Mouse (Mus musculus) spleen, adult 2 months (tissue): ENCODE data around the gene Pde7b. TPM values are rescaled to one million over a fixed set of nuclear protein-coding genes. Genes with fewer than 3 reads are reported as not detected.

Experiments
- DNase-seq, 2 experiments: peaks; one replicate each; pipeline versions ENCODE4 v3.0.0 to v3.0.0-alpha.2; 2012 to 2021; ENCODE audit warnings: low spot score in 2 of 2, low read depth in 1 of 2
- H3K27ac ChIP-seq: fragments of 200-500 bp; 2 replicates; pipeline ENCODE4 v1.5.1; 2012; ENCODE audit warnings: low read length, inconsistent platforms; ENCODE audit not compliant: insufficient read depth
- H3K27me3 ChIP-seq: fragments of 200-500 bp; 2 replicates; pipeline ENCODE4 v1.6.1; 2012; ENCODE audit warnings: mild to moderate bottlenecking, moderate library complexity, low read length, inconsistent platforms; ENCODE audit not compliant: control insufficient read depth, insufficient read depth
- H3K36me3 ChIP-seq: fragments of 200-500 bp; 2 replicates; pipeline ENCODE4 v1.6.1; 2012; ENCODE audit warnings: mild to moderate bottlenecking, low read length, inconsistent platforms; ENCODE audit not compliant: control insufficient read depth, insufficient read depth
- H3K4me1 ChIP-seq: fragments of 200-500 bp; 2 replicates; pipeline ENCODE4 v1.6.1; 2011; ENCODE audit warnings: inconsistent platforms; ENCODE audit not compliant: control insufficient read depth, insufficient read depth, insufficient read length
- H3K4me3 ChIP-seq: fragments of 200-500 bp; 2 replicates; pipeline ENCODE4 v1.5.1; 2011; ENCODE audit warnings: mild to moderate bottlenecking, inconsistent platforms; ENCODE audit not compliant: insufficient read depth, insufficient read length; ENCODE audit errors: extremely low read depth
- CTCF ChIP-seq: fragments of 200-500 bp; IDR thresholded peaks from 2 replicates; pipeline ENCODE4 v1.5.1; 2011; ENCODE audit warnings: mild to moderate bottlenecking, inconsistent platforms; ENCODE audit not compliant: insufficient read depth, insufficient read length, insufficient replicate concordance; ENCODE audit errors: extremely low read depth
- POLR2A ChIP-seq: fragments of 200-500 bp; IDR thresholded peaks from 2 replicates; pipeline ENCODE4 v1.6.1; 2011; ENCODE audit warnings: low read depth, low read length, inconsistent platforms
- WGBS: fragments of 180-500 bp; shearing (Covaris S2); methylation state at CpG from one replicate; pipeline ENCODE4 v1.1.7; 2018; 5-methylcytosine and 5-hydroxymethylcytosine counted together
- polyA plus RNA-seq: library from polyadenylated mRNA; depleted of rRNA; stranded (reverse); fragments of >200 nt; gene quantifications from 2 replicates; pipeline ENCODE4 v1.2.3, GENCODE M21; 2012; rRNA removed

Pde7b gene
- polyA plus RNA-seq, 1 experiment, result 0.69 TPM

DNA sequence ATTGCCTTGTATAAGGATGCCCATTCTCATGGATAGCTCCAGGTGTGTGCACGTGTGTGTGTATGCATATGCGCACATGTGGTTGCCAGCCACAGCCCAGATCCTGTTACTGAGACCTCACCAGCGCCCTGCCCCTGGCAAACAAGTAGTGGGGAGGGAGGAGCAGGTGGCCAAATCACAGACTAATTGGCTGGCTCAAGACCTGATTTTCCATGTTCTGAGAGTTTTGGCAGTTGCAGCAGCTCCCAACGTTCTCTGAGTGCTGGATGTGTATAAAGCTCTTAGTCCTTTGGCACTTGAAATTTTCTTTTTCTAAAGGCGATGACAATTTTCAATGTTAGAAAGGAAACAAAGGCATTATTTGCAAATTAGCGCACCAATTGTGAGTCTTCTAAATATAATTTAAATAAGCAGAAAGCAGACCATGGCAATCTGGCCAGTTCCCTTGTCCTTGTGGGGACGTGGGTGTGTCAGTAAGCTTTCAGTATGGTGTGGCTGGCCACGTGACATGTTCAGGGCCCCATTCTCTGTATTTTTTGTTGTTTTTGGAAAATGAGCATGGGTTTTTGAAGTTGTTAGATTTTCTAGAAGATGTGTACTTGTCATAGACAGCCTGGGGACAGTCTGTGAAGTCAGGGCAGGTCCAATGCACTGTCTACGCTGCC is 345.7 kb downstream of the Pde7b start:
- no peak for TF ChIP-seq POLR2A
- TF ChIP-seq CTCF, result no peak
- no peaks in the 10 kb centered on the region for H3K27me3 ChIP-seq
- no peaks in the 10 kb centered on the region for H3K4me1 ChIP-seq
- H3K27ac ChIP-seq, result no peak overlapping the region
- WGBS, result 83% methylated on average over 9 of the region's 9 CpGs
- H3K36me3 ChIP-seq, result no peaks in the 10 kb centered on the region
- H3K4me3 ChIP-seq, result no peak overlapping the region
- DNase-seq, result no peak

- no peak for DNase-seq
- Histone ChIP-seq H3K4me1 (no peaks in the 10 kb centered on the region), H3K27me3 (no peaks in the 10 kb centered on the region), H3K4me3 (no peak overlapping the region), H3K27ac (no peak overlapping the region), H3K36me3 (no peaks in the 10 kb centered on the region)
- no peak for TF ChIP-seq POLR2A
- no peak for TF ChIP-seq CTCF
- 85% methylated on average over 9 of the region's 9 CpGs for WGBS
Measured at GRCm38 (mm10) chr10:20377621-20378020, 347.3 kb downstream of the Pde7b start.

DNA sequence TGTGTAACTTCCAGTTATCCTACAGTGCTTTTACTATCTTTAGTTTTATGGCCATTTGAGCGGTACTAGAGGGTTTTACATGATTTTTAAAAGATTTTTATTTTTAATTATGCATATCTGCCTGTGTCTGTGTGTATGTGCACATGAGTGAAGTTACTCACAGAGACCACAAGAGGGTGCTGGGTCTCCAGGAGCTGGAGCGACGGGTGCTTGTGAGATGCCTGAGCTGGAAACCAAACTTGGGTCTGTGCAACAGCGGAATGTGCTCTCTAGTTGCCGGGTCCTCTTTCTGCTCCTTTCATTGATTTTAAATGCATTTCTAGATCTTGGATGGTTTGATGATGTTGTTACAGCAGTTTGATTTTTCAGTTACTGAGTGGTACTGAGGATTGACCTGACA is 352.8 kb downstream of the Pde7b start:
- Histone ChIP-seq H3K27ac (no peak overlapping the region), H3K4me3 (no peak overlapping the region), H3K4me1 (no peaks in the 10 kb centered on the region), H3K27me3 (no peaks in the 10 kb centered on the region), H3K36me3 (no peaks in the 10 kb centered on the region)
- DNase-seq, result no peak
- 93% methylated on average over 5 of the region's 5 CpGs for WGBS
- no peak for TF ChIP-seq CTCF
- no peak for TF ChIP-seq POLR2A

- 91% methylated on average over 4 of the region's 4 CpGs for WGBS
- no peak for DNase-seq
- H3K4me1 ChIP-seq, result no peaks in the 10 kb centered on the region
- no peak overlapping the region for H3K27ac ChIP-seq
- H3K27me3 ChIP-seq, result no peaks in the 10 kb centered on the region
- no peak for TF ChIP-seq POLR2A
- no peak for TF ChIP-seq CTCF
- H3K36me3 ChIP-seq, result no peaks in the 10 kb centered on the region
- no peak overlapping the region for H3K4me3 ChIP-seq
Measured at GRCm38 (mm10) chr10:20362450-20363118, 362.3 kb downstream of the Pde7b start.

DNA sequence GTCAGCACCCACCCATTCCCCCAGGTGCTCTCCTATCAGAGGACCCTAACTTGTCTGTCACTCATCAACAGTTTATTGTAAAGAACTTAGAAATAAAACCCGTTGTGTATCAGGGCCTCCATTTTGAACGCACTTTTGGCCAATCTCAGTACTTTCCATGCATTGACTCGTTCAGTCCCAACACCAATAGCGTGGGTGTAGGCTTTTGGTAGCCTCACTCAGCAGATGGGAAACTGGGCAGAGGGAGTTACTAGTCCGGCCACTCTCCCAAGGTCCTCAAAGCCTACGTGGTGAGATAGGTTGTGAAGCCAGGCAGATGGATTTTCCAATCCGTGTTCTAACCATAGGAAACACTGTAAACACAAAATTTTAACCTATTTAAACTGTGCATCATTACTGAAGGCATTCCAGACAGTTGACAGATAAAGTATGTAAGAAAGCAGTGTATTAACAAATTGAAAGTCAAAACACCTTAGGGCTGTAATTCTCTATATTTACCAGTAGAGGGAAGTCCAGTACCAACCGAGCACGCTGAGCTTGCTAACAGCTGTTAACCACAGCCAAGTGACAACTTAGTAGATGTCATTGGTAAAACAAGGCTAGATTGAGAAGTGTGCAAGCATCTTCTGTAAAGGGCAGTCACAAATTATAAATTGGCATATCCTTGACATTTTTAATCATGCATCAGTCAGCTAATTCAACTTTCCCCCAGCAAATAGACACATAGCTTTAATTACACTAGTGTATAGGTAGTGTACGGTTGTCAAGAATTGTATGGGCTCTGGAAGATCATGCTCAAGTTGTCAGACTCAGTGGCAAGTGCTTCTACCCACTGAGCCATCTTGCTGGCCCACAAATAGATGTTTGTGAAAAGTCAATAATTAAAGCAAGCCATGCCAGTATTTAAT is 363.1 kb downstream of the Pde7b start:
- TF ChIP-seq POLR2A (no peak), CTCF (peak; percentile 37; the same call in 1 of the 2 replicates)
- H3K36me3 ChIP-seq, result no peaks in the 10 kb centered on the region
- DNase-seq, result peak in 1 of 2 experiments; percentile 25

DNA sequence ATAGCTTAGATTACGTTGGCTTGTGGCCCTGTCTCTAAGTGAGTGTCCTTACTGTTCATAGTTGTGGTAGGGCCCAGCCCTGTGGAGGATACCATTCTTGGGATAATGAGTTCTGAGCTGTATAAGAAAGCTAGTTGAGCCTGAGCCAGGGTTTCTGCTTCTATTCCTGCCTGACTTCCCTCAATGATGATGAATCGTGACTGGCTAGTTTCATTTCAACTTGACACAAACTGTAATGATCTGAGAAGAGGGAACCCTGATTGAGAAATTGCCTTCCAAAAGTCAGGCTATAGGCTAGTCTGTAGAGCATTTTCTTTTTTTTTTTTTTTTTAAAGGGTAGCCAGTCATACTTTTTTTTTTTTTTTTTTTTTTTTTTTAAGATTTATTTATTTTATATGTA is 376.0 kb downstream of the Pde7b start:
- TF ChIP-seq POLR2A, result no peak
- no peak for TF ChIP-seq CTCF
- Histone ChIP-seq H3K27ac (no peak overlapping the region), H3K4me1 (peaks cover 2% of the 10 kb centered on the region; the same call in 1 of the 2 replicates), H3K36me3 (peaks cover 5% of the 10 kb centered on the region), H3K4me3 (no peak overlapping the region), H3K27me3 (no peaks in the 10 kb centered on the region)
- 30% methylated on average over 2 of the region's 2 CpGs for WGBS
- DNase-seq, result no peak

More for the DNA sequence above, 363.1 kb downstream of the Pde7b start:
- H3K4me3 ChIP-seq, result no peak overlapping the region
- H3K27me3 ChIP-seq, result no peaks in the 10 kb centered on the region
- WGBS, result 70% methylated on average over 10 of the region's 10 CpGs
- H3K4me1 ChIP-seq, result no peaks in the 10 kb centered on the region
- no peak overlapping the region for H3K27ac ChIP-seq

Other genes starting within 250 kb of the Pde7b start
- 1.3 and 1.8 TPM in 2 replicates for gene Ahi1, start 227.5 kb upstream of the Pde7b start, polyA plus RNA-seq